Mouse (Mus musculus): ENCODE results near the gene Erap1. TPM values are rescaled to one million over a fixed set of nuclear protein-coding genes. Genes with fewer than 3 reads are reported as not detected.

The Erap1 gene
- polyA plus RNA-seq, 1 experiment from 2014 or later: 29.3 TPM

GRCm38 (mm10) chr13:74695497-74696193 is 56.3 kb downstream of the Erap1 start:
- no peak for TF ChIP-seq CTCF (IDR thresholded peaks at IDR 0.05)
- no peaks in the 10 kb centered on the region for H3K27me3 ChIP-seq
- ChIA-PET CTCF (interaction anchor here (1.8 to 1.9 kb wide), 2 partner anchors 9 to 22 kb away, joined by 5 read pairs; no protein-coding TSS in a partner anchor), POLR2A (no interaction called here)
- in situ Hi-C loops (cut with MboI; ENCODE audit: low pct_unique_long_range_greater_than_20kb): no loop called here
- no peak for ATAC-seq
- DNase-seq (ENCODE audit: low read depth, low spot score): no peak

GRCm38 (mm10) chr13:74696225-74696624 is 56.9 kb downstream of the Erap1 start:
- H3K27me3 ChIP-seq: no peaks in the 10 kb centered on the region
- POLR2A ChIA-PET: no interaction called here
- TF ChIP-seq CTCF (IDR thresholded peaks at IDR 0.05): no peak
- ATAC-seq: no peak
- DNase-seq (ENCODE audit: low read depth, low spot score): no peak
- CTCF ChIA-PET: interaction anchor here (1.9 kb wide), 1 partner anchor 21 kb away, joined by 5 read pairs; no protein-coding TSS in a partner anchor
- in situ Hi-C loops (cut with MboI; ENCODE audit: low pct_unique_long_range_greater_than_20kb): no loop called here

- POLR2A ChIA-PET: no interaction called here
Measured at GRCm38 (mm10) chr13:74719002-74719401, 79.6 kb downstream of the Erap1 start.

GRCm38 (mm10) chr13:74733726-74734125 is 94.4 kb downstream of the Erap1 start:
- TF ChIP-seq CTCF (IDR thresholded peaks at IDR 0.05): no peak
- H3K27me3 ChIP-seq: no peaks in the 10 kb centered on the region
- DNase-seq (ENCODE audit: low read depth, low spot score): no peak
- ChIA-PET POLR2A (no interaction called here), CTCF (no interaction called here)
- no peak for ATAC-seq
- in situ Hi-C loops (cut with MboI; ENCODE audit: low pct_unique_long_range_greater_than_20kb): no loop called here

More at GRCm38 (mm10) chr13:74719002-74719401, 79.6 kb downstream of the Erap1 start:
- in situ Hi-C loops (cut with MboI; ENCODE audit: low pct_unique_long_range_greater_than_20kb): no loop called here
- CTCF ChIA-PET: no interaction called here
- no peak for ATAC-seq
- DNase-seq (ENCODE audit: low read depth, low spot score): no peak
- no peak for TF ChIP-seq CTCF (IDR thresholded peaks at IDR 0.05)
- H3K27me3 ChIP-seq: no peaks in the 10 kb centered on the region

GRCm38 (mm10) chr13:74735834-74736233 is 96.5 kb downstream of the Erap1 start:
- ChIA-PET POLR2A (interaction anchor here (0.6 kb wide), 1 partner anchor 98 kb away, joined by 3 read pairs; no protein-coding TSS in a partner anchor), CTCF (interaction anchor here (1.4 to 2.1 kb wide), 2 partner anchors 8 to 12 kb away, joined by 4 to 6 read pairs; no protein-coding TSS in a partner anchor)
- DNase-seq (ENCODE audit: low read depth, low spot score): no peak
- no peak for TF ChIP-seq CTCF (IDR thresholded peaks at IDR 0.05)
- no peaks in the 10 kb centered on the region for H3K27me3 ChIP-seq
- in situ Hi-C loops (cut with MboI; ENCODE audit: low pct_unique_long_range_greater_than_20kb): no loop called here
- no peak for ATAC-seq

- ChIA-PET POLR2A (no interaction called here), CTCF (interaction anchor here (1.4 to 2.1 kb wide), 2 partner anchors 8 to 13 kb away, joined by 4 to 6 read pairs; no protein-coding TSS in a partner anchor)
- no peaks in the 10 kb centered on the region for H3K27me3 ChIP-seq
- TF ChIP-seq CTCF (IDR thresholded peaks at IDR 0.05): no peak
- in situ Hi-C loops (cut with MboI; ENCODE audit: low pct_unique_long_range_greater_than_20kb): no loop called here
- ATAC-seq: no peak
- no peak for DNase-seq (ENCODE audit: low read depth, low spot score)
Measured at GRCm38 (mm10) chr13:74736396-74736795, 97.0 kb downstream of the Erap1 start.

Other genes starting within 250 kb of the Erap1 start
- gene Zfp72, start 248.7 kb upstream of the Erap1 start, polyA plus RNA-seq (2021): 5.7 TPM
- 1,527 TPM for gene Ftl1-ps1, start 239.9 kb upstream of the Erap1 start, polyA plus RNA-seq (2021)
- gene Zfp825, start 145.6 kb upstream of the Erap1 start, polyA plus RNA-seq (2021): 8.8 TPM
- 86.5 TPM for gene Cast, start 169.2 kb downstream of the Erap1 start, polyA plus RNA-seq (2021)